Mouse (Mus musculus): ENCODE data around the gene Sgsm1.

DNA sequence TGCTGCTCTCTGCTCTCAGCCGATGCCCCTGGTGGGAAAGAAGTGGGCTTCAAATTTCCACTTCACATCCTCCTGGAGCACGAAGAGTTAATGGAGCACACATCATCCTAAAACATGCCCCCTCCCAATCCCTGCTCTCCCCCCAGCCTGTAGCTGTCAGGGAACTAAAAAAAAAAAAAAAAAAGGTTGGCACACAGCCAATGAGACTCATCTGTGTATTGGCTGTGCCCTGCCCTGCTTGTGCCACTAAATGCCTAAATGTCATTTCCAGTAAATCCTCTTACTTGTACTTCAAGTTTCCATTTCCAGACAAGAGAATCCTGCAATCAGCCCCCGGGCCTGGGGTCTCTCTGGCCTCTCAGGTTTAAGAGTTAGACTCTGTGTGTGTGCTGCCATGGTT lies 47.1 kb upstream of the Sgsm1 start:
- no peak for TF ChIP-seq POLR2A (IDR thresholded peaks at IDR 0.05; ENCODE audit: low read depth, low read length)
- TF ChIP-seq CTCF (IDR thresholded peaks at IDR 0.05; ENCODE audit: extremely low read depth, insufficient read depth, insufficient read length, insufficient replicate concordance), result no peak
